Mouse (Mus musculus) liver, postnatal 0 days (tissue): ENCODE results near the gene Serpinb7. TPM values are rescaled to one million over a fixed set of nuclear protein-coding genes. Genes with fewer than 3 reads are reported as not detected.

Source experiments
- ATAC-seq: fragments of 200-750 bp; cut with Nextera tagmentation; 2 replicates; pipeline ENCODE4 v1.8.0; 2017; ENCODE audit warnings: mild to moderate bottlenecking, moderate library complexity
- DNase-seq: peaks from one replicate; pipeline ENCODE4 v3.0.0-alpha.2; 2016
- H3K27ac ChIP-seq: fragments of 300-500 bp; sonication (generic); 2 replicates; pipeline ENCODE4 v1.5.1; 2014; ENCODE audit warnings: antibody characterized with exemption, moderate library complexity, mild to moderate bottlenecking, low read depth
- H3K27me3 ChIP-seq: fragments of 300-500 bp; sonication (generic); 2 replicates; pipeline ENCODE4 v1.6.1; 2014; ENCODE audit warnings: low read length, control low read depth, mixed read lengths; ENCODE audit not compliant: insufficient read depth
- H3K36me3 ChIP-seq: fragments of 300-500 bp; sonication (generic); replicated peaks from 2 replicates; pipeline ENCODE4 v1.6.1; 2014; ENCODE audit warnings: mild to moderate bottlenecking, control low read depth, low read length, moderate library complexity, mixed read lengths; ENCODE audit not compliant: insufficient read depth
- H3K4me1 ChIP-seq: fragments of 300-500 bp; sonication (generic); 2 replicates; pipeline ENCODE4 v1.6.1; 2014; ENCODE audit warnings: antibody characterized with exemption, mild to moderate bottlenecking, control low read depth; ENCODE audit not compliant: insufficient read depth
- H3K4me2 ChIP-seq: fragments of 300-500 bp; sonication (generic); 2 replicates; pipeline ENCODE4 v1.6.1; 2014; ENCODE audit warnings: low read depth, mild to moderate bottlenecking, low read length, moderate library complexity, mixed read lengths
- H3K4me3 ChIP-seq: fragments of 300-500 bp; sonication (generic); 2 replicates; pipeline ENCODE4 v1.5.1; 2014; ENCODE audit warnings: low read depth, low read length
- H3K9ac ChIP-seq: fragments of 300-500 bp; sonication (generic); replicated peaks from 2 replicates; pipeline ENCODE4 v1.6.1; 2014; ENCODE audit warnings: mild to moderate bottlenecking, moderate library complexity
- H3K9me3 ChIP-seq: fragments of 300-500 bp; sonication (generic); 2 replicates; pipeline ENCODE4 v1.6.1; 2016; ENCODE audit warnings: mild to moderate bottlenecking, control low read depth, low read length, mixed read lengths
- CTCF ChIP-seq: sonication (generic); IDR thresholded peaks from 2 replicates; pipeline ENCODE4 v1.5.1; 2016; ENCODE audit warnings: antibody characterized with exemption, low read depth
- EP300 ChIP-seq: IDR thresholded peaks from 2 replicates; pipeline ENCODE4 v1.6.1; 2016; ENCODE audit warnings: antibody characterized with exemption, low read depth, mild to moderate bottlenecking
- WGBS: fragments of 180-500 bp; shearing (Covaris S2); extraction: QIAGEN DNeasy Blood & Tissue Kit; methylation state at CpG from one replicate; pipeline ENCODE4 v1.1.7; 2014; ENCODE audit not compliant: insufficient replicate concordance; 5-methylcytosine and 5-hydroxymethylcytosine counted together
- polyA plus RNA-seq: library from polyadenylated mRNA; unstranded; fragments of >200 nt; fragmentation: Nextera tagmentation; extraction: Ambion mirVana; gene quantifications from 2 replicates; pipeline ENCODE4 v1.2.1, GENCODE M21; 2015

The Serpinb7 gene
- polyA plus RNA-seq, 1 experiment from 2014 or later: not detected

DNA sequence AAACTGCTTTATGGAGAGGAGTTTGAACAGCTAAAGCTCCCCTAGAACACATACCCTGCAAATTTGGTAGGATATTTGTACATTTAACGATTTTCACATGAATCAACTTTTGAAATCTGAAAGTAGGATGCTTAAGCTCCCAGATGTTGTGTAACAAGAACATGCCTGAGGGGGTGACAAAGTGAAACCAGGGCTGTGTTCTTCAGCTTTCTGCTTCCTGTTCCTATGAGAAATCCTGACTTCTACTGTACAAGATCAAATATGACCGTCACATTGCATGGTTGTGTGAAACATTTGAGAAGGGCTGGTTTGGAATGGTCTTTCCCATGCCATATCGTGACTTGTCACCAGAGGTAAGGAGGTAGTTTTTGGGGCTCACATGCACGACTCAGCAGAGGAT is 2.6 kb downstream of the Serpinb7 start:
- Histone ChIP-seq H3K4me3 (no peak overlapping the region), H3K9ac (no peak overlapping the region)
- 65% methylated on average over 4 of the region's 4 CpGs for WGBS

GRCm38 (mm10) chr1:107414650-107415049 is 15.2 kb downstream of the Serpinb7 start:
- Histone ChIP-seq H3K4me2 (no peak overlapping the region), H3K27me3 (no peaks in the 10 kb centered on the region), H3K9me3 (no peaks in the 10 kb centered on the region), H3K4me3 (no peak overlapping the region), H3K36me3 (no peaks in the 10 kb centered on the region), H3K9ac (no peak overlapping the region), H3K27ac (no peak overlapping the region), H3K4me1 (no peaks in the 10 kb centered on the region)
- ATAC-seq (no peak), DNase-seq (no peak)
- WGBS: 11% methylated on average over 1 of the region's 1 CpGs
- TF ChIP-seq CTCF (no peak), EP300 (no peak)

More for the DNA sequence above, 2.6 kb downstream of the Serpinb7 start:
- H3K27ac ChIP-seq: no peak overlapping the region
- no peaks in the 10 kb centered on the region for H3K27me3 ChIP-seq
- TF ChIP-seq CTCF (no peak), EP300 (no peak)
- DNase-seq (no peak), ATAC-seq (no peak)
- no peaks in the 10 kb centered on the region for H3K9me3 ChIP-seq
- H3K4me1 ChIP-seq: no peaks in the 10 kb centered on the region
- no peak overlapping the region for H3K4me2 ChIP-seq
- no peaks in the 10 kb centered on the region for H3K36me3 ChIP-seq

GRCm38 (mm10) chr1:107422487-107422886 is 23.0 kb downstream of the Serpinb7 start:
- H3K4me3 ChIP-seq: no peak overlapping the region
- H3K27me3 ChIP-seq: no peaks in the 10 kb centered on the region
- no peaks in the 10 kb centered on the region for H3K36me3 ChIP-seq
- no peaks in the 10 kb centered on the region for H3K4me1 ChIP-seq
- 67% methylated on average over 4 of the region's 4 CpGs for WGBS
- no peaks in the 10 kb centered on the region for H3K9me3 ChIP-seq
- ATAC-seq: no peak
- no peak overlapping the region for H3K27ac ChIP-seq
- TF ChIP-seq EP300 (no peak), CTCF (no peak)
- no peak for DNase-seq
- H3K9ac ChIP-seq: no peak overlapping the region
- H3K4me2 ChIP-seq: no peak overlapping the region

- H3K9ac ChIP-seq: no peak overlapping the region
- ATAC-seq (no peak), DNase-seq (no peak)
- no peak for TF ChIP-seq CTCF
- no peak for TF ChIP-seq EP300
- H3K4me1 ChIP-seq: no peaks in the 10 kb centered on the region
- H3K27me3 ChIP-seq: no peaks in the 10 kb centered on the region
- H3K9me3 ChIP-seq: no peaks in the 10 kb centered on the region
- no peak overlapping the region for H3K4me2 ChIP-seq
- no peak overlapping the region for H3K4me3 ChIP-seq
- no peaks in the 10 kb centered on the region for H3K36me3 ChIP-seq
- H3K27ac ChIP-seq: no peak overlapping the region
Measured at GRCm38 (mm10) chr1:107431253-107431652, 31.8 kb downstream of the Serpinb7 start.

GRCm38 (mm10) chr1:107435528-107435927 is 36.1 kb downstream of the Serpinb7 start:
- Histone ChIP-seq H3K4me3 (no peak overlapping the region), H3K4me1 (no peaks in the 10 kb centered on the region), H3K27me3 (no peaks in the 10 kb centered on the region), H3K4me2 (no peak overlapping the region), H3K9me3 (no peaks in the 10 kb centered on the region), H3K27ac (no peak overlapping the region), H3K36me3 (no peaks in the 10 kb centered on the region), H3K9ac (no peak overlapping the region)
- no peak for DNase-seq
- ATAC-seq: no peak
- TF ChIP-seq CTCF (no peak), EP300 (no peak)
- WGBS: 60% methylated on average over 2 of the region's 2 CpGs

DNA sequence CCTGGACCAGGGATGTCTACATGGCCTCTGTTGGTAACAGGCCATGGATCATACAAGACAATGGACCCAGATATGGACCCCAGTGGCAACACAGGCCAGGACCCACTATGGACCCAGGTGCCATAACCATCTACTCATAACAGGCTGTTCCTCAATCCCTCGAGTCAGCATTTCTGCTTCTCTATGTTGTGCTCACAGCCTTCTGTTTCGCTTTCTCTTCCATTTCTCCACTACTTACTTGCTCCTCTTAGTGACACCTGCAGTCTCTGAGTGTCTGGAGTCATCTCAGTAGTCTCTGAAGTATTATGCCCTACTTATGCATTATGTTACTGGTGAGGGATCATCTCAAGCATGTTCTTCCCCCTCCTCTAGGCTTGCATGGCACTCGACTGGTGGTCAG is 40.0 kb downstream of the Serpinb7 start:
- no peak for ATAC-seq
- TF ChIP-seq EP300 (no peak), CTCF (no peak)

DNA sequence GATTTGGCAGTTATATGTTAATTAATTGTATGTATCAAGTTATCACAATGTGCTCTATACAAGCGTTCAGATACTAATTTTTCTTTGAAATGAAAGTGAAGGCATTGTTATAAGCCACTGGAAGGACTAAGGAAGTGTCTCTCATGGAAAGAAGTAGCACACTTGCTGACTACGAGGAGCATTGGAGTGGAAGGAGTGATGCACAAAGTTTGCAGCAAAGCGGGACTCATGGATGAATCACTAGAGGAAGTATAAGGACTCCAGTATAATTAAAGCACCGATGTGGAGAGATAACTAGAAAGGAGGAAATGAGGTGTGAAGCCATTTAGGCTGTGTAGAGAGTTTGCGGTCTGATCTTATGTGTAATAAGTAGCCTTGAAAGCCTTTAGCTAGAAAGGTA is 45.9 kb downstream of the Serpinb7 start:
- Histone ChIP-seq H3K9me3 (no peaks in the 10 kb centered on the region), H3K27me3 (no peaks in the 10 kb centered on the region), H3K4me2 (no peak overlapping the region), H3K27ac (no peak overlapping the region), H3K36me3 (no peaks in the 10 kb centered on the region), H3K9ac (no peak overlapping the region), H3K4me3 (no peak overlapping the region), H3K4me1 (no peaks in the 10 kb centered on the region)
- DNase-seq (no peak), ATAC-seq (no peak)
- WGBS: 74% methylated on average over 5 of the region's 5 CpGs
- TF ChIP-seq EP300: no peak
- no peak for TF ChIP-seq CTCF

More for the DNA sequence above, 40.0 kb downstream of the Serpinb7 start:
- no peak overlapping the region for H3K9ac ChIP-seq
- H3K4me1 ChIP-seq: no peaks in the 10 kb centered on the region
- no peaks in the 10 kb centered on the region for H3K9me3 ChIP-seq
- no peaks in the 10 kb centered on the region for H3K27me3 ChIP-seq
- H3K4me2 ChIP-seq: no peak overlapping the region
- whole genome bisulfite sequencing: 77% methylated on average over 3 of the region's 3 CpGs
- no peak overlapping the region for H3K27ac ChIP-seq
- no peaks in the 10 kb centered on the region for H3K36me3 ChIP-seq
- H3K4me3 ChIP-seq: no peak overlapping the region
- DNase-seq: no peak
